Mouse (Mus musculus) intestine, embryonic 15.5 days (tissue): ENCODE results near the gene Narfl. TPM values are rescaled to one million over a fixed set of nuclear protein-coding genes. Genes with fewer than 3 reads are reported as not detected.

Experiments used
- ATAC-seq: fragments of 200-750 bp; cut with Nextera tagmentation; 2 replicates; pipeline ENCODE4 v1.8.0; 2017; ENCODE audit warnings: moderate TSS enrichment, moderate library complexity
- H3K27ac ChIP-seq: fragments of 300-500 bp; sonication (generic); 2 replicates; pipeline ENCODE4 v1.5.1; 2015; ENCODE audit warnings: mild to moderate bottlenecking, inconsistent platforms
- H3K27me3 ChIP-seq: fragments of 300-500 bp; sonication (generic); replicated peaks from 2 replicates; pipeline ENCODE4 v1.6.1; 2015; ENCODE audit warnings: inconsistent platforms
- H3K36me3 ChIP-seq: fragments of 300-500 bp; sonication (generic); 2 replicates; pipeline ENCODE4 v1.6.1; 2015; ENCODE audit warnings: inconsistent platforms
- H3K4me1 ChIP-seq: fragments of 300-500 bp; sonication (generic); replicated peaks from 2 replicates; pipeline ENCODE4 v1.6.1; 2015; ENCODE audit warnings: inconsistent platforms
- H3K4me2 ChIP-seq: fragments of 300-500 bp; sonication (generic); replicated peaks from 2 replicates; pipeline ENCODE4 v1.6.1; 2015; ENCODE audit warnings: mild to moderate bottlenecking, inconsistent platforms
- H3K4me3 ChIP-seq: fragments of 300-500 bp; sonication (generic); replicated peaks from 2 replicates; pipeline ENCODE4 v1.5.1; 2015; ENCODE audit warnings: inconsistent platforms
- H3K9ac ChIP-seq: fragments of 300-500 bp; sonication (generic); 2 replicates; pipeline ENCODE4 v1.6.1; 2015; ENCODE audit warnings: inconsistent platforms
- H3K9me3 ChIP-seq: fragments of 300-500 bp; sonication (generic); 2 replicates; pipeline ENCODE4 v1.6.1; 2016; ENCODE audit warnings: inconsistent platforms
- whole genome bisulfite sequencing: fragments of 180-500 bp; shearing (Covaris S2); methylation state at CpG from one replicate; pipeline ENCODE4 v1.1.7; 2015; 5-methylcytosine and 5-hydroxymethylcytosine counted together
- polyA plus RNA-seq: library from polyadenylated mRNA; unstranded; fragments of >200 nt; fragmentation: Nextera tagmentation; extraction: Ambion mirVana; gene quantifications from 2 replicates; pipeline ENCODE4 v1.2.1, GENCODE M21; 2015

Narfl gene
- polyA plus RNA-seq, 1 experiment from 2014 or later: 29.0 TPM

DNA sequence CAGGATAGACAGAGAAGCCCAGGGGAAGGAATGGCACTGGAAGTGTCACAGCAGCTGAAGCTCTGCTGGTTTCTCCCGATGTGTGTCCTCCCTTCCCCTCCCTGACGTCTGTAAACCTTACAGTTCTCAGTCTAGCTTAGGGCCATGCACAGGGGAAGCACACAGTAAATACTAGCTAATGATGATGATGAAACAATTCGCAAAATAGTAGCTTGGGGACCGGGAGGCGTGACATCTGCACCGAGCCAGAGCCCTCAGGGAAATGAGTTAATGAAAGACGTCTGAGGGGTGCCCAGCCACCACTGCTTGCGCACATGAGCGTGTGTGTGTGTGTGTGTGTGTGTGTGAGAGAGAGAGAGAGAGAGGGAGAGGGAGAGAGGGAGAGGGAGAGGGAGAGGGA, 4.2 kb upstream of the Narfl start:
- H3K9ac ChIP-seq: no peak overlapping the region
- H3K4me3 ChIP-seq: no peak overlapping the region
- H3K27me3 ChIP-seq: no peaks in the 10 kb centered on the region
- ATAC-seq: no peak
- no peaks in the 10 kb centered on the region for H3K36me3 ChIP-seq
- H3K4me1 ChIP-seq: peaks cover 3% of the 10 kb centered on the region
- H3K4me2 ChIP-seq: no peak overlapping the region
- H3K9me3 ChIP-seq: no peaks in the 10 kb centered on the region
- no peak overlapping the region for H3K27ac ChIP-seq
- WGBS: 51% methylated on average over 9 of the region's 9 CpGs

DNA sequence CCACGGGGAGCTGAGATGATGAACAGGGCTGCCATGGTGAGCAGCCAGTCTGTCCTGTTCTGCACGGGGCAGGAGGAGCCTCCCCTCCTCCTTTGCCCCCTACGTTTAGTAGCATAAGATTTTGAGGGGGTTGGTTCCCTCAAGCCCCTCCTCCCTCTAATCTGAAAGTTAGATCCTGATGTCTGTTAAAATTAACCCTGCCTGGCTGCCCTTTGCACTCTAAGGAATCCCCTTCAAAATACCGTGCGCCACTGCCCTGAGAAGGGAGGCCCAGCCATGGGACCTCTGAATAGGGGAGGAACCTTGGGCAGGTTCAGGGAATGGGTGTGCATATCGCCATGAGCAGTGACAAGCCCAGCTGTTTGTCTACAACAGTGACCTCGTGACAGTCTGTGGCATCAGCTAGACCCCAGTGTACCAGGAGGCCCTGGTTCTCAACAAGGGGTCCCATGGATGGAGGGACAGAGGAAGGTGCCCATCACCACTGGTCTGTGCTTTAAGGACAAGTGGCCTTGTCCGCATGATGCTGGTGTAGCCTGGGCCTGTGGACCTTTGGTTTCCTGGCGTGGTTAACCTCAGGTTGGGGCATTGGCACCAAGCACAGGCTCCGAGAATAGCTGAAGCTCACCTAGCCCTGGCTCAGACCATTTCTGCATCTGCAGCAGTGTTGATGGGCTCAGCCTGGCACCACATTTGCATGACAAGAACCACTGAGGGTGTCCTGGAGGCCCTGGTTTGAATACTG, 1.9 kb downstream of the Narfl start:
- 77% methylated on average over 10 of the region's 10 CpGs for WGBS
- Histone ChIP-seq H3K27ac (no peak overlapping the region), H3K36me3 (peaks cover 8% of the 10 kb centered on the region; the same call in 1 of the 2 replicates), H3K4me1 (peaks cover 7% of the 10 kb centered on the region), H3K4me3 (no peak overlapping the region), H3K27me3 (no peaks in the 10 kb centered on the region), H3K9ac (no peak overlapping the region), H3K4me2 (no peak overlapping the region), H3K9me3 (no peaks in the 10 kb centered on the region)
- no peak for ATAC-seq

DNA sequence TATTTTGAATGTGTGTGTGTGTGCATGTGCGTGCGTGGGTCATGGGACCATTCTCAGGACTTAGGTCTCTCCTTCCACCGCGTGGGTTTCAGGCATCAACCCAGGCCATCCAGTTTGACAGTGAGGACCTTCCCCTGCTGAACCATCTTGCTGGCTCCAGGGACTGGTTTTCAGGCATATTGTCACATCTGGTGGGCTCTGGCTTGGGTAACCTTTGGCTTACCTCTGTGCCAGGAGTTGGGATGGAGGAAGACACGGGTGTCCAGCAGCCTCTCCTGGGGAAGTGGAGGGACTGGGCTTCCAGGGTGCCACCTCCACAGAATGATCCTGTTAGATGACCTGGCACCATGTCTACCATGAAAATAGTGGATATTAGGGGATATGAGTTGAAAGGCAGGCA, 4.4 kb downstream of the Narfl start:
- Histone ChIP-seq H3K36me3 (peaks cover 22% of the 10 kb centered on the region), H3K27ac (no peak overlapping the region), H3K27me3 (no peaks in the 10 kb centered on the region), H3K9ac (no peak overlapping the region), H3K4me2 (no peak overlapping the region), H3K4me1 (peaks cover 9% of the 10 kb centered on the region), H3K4me3 (no peak overlapping the region), H3K9me3 (no peaks in the 10 kb centered on the region)
- 95% methylated on average over 5 of the region's 5 CpGs for WGBS
- ATAC-seq: no peak

DNA sequence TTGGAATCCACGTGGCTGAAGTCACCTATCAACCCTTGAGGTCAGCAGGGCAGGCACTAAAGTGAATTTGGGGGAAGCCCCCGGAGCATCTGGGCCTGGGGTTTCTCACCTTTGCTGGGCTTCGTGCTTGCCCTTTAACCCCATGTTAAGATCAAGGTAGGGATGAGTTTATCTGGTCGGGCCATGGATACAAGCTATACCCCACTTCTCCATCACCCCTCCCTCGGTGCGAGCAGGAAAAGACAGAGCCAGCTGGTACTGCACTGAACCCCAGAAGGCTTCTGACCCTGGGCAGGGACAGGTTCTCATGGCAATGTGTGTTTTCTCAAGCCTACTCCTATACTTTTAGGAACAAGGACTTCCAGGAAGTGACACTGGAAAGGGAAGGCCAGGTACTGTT, 7.8 kb downstream of the Narfl start:
- H3K4me1 ChIP-seq: peaks cover 18% of the 10 kb centered on the region
- ATAC-seq: no peak
- no peaks in the 10 kb centered on the region for H3K9me3 ChIP-seq
- no peak overlapping the region for H3K9ac ChIP-seq
- H3K27me3 ChIP-seq: no peaks in the 10 kb centered on the region
- H3K4me2 ChIP-seq: no peak overlapping the region
- WGBS: 68% methylated on average over 6 of the region's 6 CpGs
- H3K36me3 ChIP-seq: peaks cover 28% of the 10 kb centered on the region
- H3K27ac ChIP-seq: no peak overlapping the region
- H3K4me3 ChIP-seq: no peak overlapping the region

DNA sequence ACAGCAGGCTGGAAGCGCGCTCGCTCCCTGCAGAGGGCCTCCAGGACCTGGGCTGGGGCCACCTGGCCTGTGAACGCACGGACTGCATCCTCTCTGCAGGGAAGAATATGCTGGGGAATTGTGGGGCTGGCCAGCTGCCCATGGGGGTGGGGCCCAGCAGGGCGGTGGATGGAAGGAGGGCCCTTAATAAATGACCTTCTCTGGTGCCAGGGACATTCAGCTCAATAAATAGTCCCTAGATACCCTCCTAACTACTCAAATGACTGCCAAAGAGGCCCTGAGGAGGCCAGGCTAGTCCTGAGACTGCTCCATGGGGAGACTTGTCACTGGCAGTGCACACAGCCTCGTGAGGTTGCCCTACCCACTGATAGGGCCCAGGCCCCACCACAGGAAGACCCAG, 9.5 kb downstream of the Narfl start:
- H3K36me3 ChIP-seq: peaks cover 32% of the 10 kb centered on the region
- no peaks in the 10 kb centered on the region for H3K9me3 ChIP-seq
- no peak overlapping the region for H3K4me2 ChIP-seq
- 75% methylated on average over 7 of the region's 7 CpGs for WGBS
- H3K4me1 ChIP-seq: peaks cover 18% of the 10 kb centered on the region
- no peak overlapping the region for H3K27ac ChIP-seq
- H3K27me3 ChIP-seq: no peaks in the 10 kb centered on the region
- no peak overlapping the region for H3K4me3 ChIP-seq
- peak overlapping the region; percentile 4; the same call in 1 of the 2 replicates for H3K9ac ChIP-seq
- ATAC-seq: no peak

DNA sequence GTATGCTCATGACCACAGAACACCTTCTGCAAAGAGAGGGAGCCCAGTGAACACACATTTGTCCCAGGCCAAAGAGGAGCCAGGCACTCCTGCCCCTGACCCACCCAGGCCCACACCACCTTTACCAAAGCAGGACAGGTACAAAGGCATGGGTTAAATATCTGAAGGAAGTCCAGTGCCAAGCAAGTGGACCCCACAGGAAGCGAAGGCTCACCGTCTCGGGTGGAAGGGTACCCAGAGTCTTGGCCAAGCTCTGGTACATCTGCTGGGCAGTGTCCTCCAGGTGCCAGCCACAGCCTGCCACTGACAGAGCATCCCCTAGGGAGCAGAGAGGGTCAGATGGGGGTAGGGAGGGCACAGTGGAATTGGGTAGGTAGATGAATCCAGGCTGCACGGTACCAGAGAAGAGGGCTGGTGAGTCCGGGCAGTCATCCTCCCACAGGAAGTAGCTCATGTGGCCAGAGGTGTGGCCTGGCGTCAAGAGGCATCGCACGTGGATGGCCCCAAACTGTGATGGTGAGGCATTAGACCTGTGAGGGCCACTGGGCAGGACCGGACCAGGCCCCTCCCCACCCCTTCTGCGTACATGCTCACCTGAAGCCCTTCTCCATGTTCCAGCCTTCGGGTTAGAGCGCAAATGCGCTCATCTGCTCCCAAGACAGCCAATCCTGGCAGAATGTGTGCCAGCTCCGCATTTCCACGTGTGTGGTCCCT, 10.4 kb downstream of the Narfl start:
- H3K27me3 ChIP-seq: no peaks in the 10 kb centered on the region
- H3K4me2 ChIP-seq: peak overlapping the region; percentile 83
- H3K4me1 ChIP-seq: peaks cover 18% of the 10 kb centered on the region
- no peak for ATAC-seq
- 67% methylated on average over 15 of the region's 15 CpGs for WGBS
- H3K9me3 ChIP-seq: no peaks in the 10 kb centered on the region
- no peak overlapping the region for H3K27ac ChIP-seq
- H3K4me3 ChIP-seq: peak overlapping the region; percentile 74
- H3K9ac ChIP-seq: peak overlapping the region; percentile 69
- H3K36me3 ChIP-seq: peaks cover 32% of the 10 kb centered on the region

DNA sequence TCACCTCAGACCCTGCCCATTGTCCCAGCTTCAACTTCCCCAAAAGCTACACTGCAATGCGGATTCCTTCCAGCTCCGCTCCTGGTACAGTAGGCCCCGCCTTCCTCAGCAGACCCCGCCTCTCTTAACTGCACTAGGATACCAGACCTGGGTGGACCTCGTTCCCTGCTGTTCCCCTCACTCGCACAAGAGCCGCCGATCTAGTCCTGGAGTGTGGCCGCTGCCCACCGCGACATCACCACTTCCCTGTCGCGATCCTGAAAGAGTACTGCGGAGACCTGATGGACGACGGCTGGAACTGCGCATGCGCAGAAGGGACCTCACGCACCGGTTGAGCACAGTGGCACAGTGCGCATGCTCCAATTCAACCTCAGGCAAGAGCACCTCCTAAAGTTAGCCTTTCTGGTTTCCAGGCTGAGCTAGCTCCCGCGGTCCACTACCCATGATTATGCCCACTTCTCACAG, 11.7 kb downstream of the Narfl start, which contains the start of gene Haghl:
Gene Haghl, minus strand, starts transcription at position 393 of the 465 bp plus-strand sequence.
- H3K27ac ChIP-seq: peak within 1 kb of the TSS; percentile 84

DNA sequence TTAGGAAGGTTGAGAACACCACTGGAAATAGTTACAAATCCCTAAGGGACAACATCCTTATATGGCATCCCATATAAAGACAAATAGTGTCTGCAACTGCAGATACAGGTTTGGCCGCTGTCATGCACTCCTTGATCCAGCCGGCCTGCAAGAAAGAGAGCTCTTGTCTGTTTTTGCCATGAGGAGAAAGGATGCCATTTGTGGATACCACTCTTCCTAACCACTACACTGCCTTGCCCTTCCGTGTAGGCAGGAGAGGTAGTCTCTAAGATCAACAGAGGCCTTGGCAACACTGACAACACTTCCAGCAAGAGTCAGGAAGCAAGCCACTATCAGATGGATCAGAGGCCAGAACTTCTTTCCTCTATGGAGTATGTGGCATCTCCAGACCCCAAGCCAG, 12.7 kb downstream of the Narfl start, which contains the start of gene Ccdc78:
Gene Ccdc78, plus strand, starts transcription at position 301 of the 400 bp plus-strand sequence.
- H3K36me3 ChIP-seq: peaks cover 31% of the 10 kb centered on the region
- no peaks in the 10 kb centered on the region for H3K27me3 ChIP-seq
- WGBS: 77% methylated on average over 3 of the region's 3 CpGs
- peak within 1 kb of the TSS; percentile 69 for H3K9ac ChIP-seq
- H3K9me3 ChIP-seq: no peaks in the 10 kb centered on the region
- H3K27ac ChIP-seq: peak within 1 kb of the TSS; percentile 84; the same call in 1 of the 2 replicates
- H3K4me1 ChIP-seq: peaks cover 25% of the 10 kb centered on the region
- peak within 1 kb of the TSS; percentile 83 for H3K4me2 ChIP-seq
- ATAC-seq: no peak
- H3K4me3 ChIP-seq: peak within 1 kb of the TSS; percentile 74

More for the DNA sequence above, 11.7 kb downstream of the Narfl start, which contains the start of gene Haghl:
- Histone ChIP-seq H3K4me3 (peak within 1 kb of the TSS; percentile 74), H3K36me3 (peaks cover 34% of the 10 kb centered on the region), H3K27me3 (no peaks in the 10 kb centered on the region), H3K4me2 (peak within 1 kb of the TSS; percentile 83), H3K9ac (peak within 1 kb of the TSS; percentile 69), H3K9me3 (no peaks in the 10 kb centered on the region), H3K4me1 (peaks cover 18% of the 10 kb centered on the region)
- WGBS: under 1% methylated on average over 23 of the region's 23 CpGs
- peak; percentile 89 for ATAC-seq

DNA sequence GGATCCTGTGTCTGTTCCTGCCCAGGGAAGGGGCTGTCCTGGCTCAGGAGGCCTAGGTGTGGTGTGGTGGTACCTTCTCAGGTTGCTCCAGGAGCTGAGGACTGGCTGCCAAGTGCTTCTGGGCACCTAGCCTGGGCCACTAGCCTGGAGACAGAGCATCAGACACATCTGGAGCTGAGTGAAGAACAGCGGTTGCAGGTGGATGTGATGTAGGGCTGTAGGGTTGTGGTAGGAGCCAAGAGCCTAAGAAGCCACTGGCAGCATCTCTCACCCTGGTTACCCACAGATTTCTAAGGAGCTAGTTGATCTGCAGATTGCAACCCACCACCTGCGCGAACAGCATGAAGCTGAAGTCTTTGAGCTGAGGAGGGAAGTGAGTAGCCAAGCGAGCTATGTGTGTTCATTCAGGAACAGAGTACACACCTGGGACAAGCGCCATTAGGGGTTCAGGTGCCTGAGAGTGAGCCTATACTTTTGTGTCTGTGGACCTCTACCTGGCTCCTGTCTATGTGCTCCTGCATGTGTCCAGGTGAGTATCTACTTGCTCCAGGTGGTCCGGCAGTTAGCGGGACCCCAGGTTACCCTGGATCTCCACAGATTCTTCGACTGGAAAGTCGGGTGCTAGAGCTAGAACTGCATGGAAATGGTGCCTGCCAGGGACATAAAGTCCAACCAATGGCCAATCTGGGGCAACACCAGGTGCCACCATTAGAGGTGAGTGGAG, 13.4 kb downstream of the Narfl start:
- Histone ChIP-seq H3K4me1 (peaks cover 28% of the 10 kb centered on the region), H3K9ac (no peak overlapping the region), H3K27me3 (no peaks in the 10 kb centered on the region), H3K4me2 (no peak overlapping the region), H3K9me3 (no peaks in the 10 kb centered on the region), H3K4me3 (no peak overlapping the region), H3K27ac (no peak overlapping the region), H3K36me3 (peaks cover 25% of the 10 kb centered on the region)
- WGBS: 89% methylated on average over 9 of the region's 9 CpGs
- no peak for ATAC-seq

DNA sequence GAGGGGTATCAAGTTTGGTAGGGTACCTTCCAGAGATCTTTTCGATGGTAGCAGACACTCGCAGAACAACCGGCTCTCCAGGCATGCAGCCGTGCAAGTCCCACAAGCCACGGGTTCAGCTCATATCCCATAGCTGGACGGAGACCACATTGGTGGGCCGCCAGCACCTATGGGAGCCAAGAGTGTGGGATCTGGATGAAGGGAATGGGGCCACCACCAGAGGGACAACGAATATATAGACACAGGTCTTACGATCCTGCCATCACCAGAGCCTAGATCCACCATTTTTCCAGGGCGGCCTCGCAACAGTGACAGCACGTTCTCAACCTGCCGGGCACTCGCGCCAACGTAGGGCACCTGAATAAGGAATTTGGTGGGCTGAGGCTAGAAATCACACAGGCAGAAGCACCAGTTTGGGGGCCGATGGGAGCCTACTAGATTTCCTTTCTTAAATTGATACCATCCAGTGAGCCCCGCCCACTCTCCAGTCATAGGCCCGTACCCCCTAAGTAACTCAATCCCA, 17.8 kb downstream of the Narfl start:
- WGBS: 24% methylated on average over 19 of the region's 19 CpGs
- Histone ChIP-seq H3K9ac (peak overlapping the region; percentile 72), H3K27ac (peak overlapping the region; percentile 95), H3K27me3 (no peaks in the 10 kb centered on the region), H3K4me1 (peaks cover 40% of the 10 kb centered on the region), H3K36me3 (peaks cover 14% of the 10 kb centered on the region; the same call in 1 of the 2 replicates), H3K9me3 (no peaks in the 10 kb centered on the region), H3K4me3 (peak overlapping the region; percentile 69), H3K4me2 (peak overlapping the region; percentile 86)
- ATAC-seq: no peak; the same call in 1 of the 2 replicates

DNA sequence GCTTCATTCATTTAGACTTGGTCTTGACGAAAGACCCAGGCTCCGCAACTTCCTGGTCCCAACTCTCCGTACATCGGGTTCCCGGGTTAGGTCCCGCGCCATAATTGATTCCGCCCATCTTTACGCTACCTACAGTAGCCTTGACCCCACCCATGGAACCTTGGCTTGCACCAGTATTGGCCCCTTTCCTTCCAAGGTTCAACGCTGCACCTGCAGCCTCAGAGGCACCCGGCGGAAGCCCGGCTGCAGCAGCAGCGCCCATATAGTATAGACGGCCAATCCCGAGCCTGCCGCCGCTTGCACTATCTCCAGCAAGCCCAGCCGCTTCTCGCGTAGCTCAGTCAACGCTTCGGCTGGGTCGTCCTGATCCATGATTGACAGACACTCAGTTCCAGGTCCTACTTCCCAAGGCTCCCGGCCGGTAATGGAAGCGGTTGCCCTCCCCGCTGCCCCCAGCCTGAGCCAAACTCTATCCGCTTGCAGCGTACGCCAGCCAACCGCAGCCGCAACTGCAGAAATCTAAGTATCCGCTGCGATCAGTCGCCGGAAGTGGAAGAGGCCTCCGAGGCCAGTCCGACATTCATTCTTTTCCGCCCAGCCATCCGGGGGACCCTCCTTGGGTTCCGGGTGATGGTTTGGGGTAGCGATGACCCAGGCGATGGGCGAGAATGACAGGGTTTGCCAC, 18.4 kb downstream of the Narfl start:
- Histone ChIP-seq H3K27ac (peak overlapping the region; percentile 95), H3K27me3 (no peaks in the 10 kb centered on the region), H3K9me3 (no peaks in the 10 kb centered on the region), H3K4me1 (peaks cover 42% of the 10 kb centered on the region), H3K9ac (peak overlapping the region; percentile 72), H3K36me3 (peaks cover 14% of the 10 kb centered on the region; the same call in 1 of the 2 replicates), H3K4me3 (peak overlapping the region; percentile 69), H3K4me2 (peak overlapping the region; percentile 86)
- peak; percentile 78 for ATAC-seq
- WGBS: under 1% methylated on average over 45 of the region's 45 CpGs
